Mouse (Mus musculus) neural tube, embryonic 11.5 days (tissue): ENCODE results near the gene Srgap2. TPM values are rescaled to one million over a fixed set of nuclear protein-coding genes. Genes with fewer than 3 reads are reported as not detected.

Experiments
- ATAC-seq: fragments of 200-750 bp; cut with Nextera tagmentation; 2 replicates; pipeline ENCODE4 v1.8.0; 2017; ENCODE audit warnings: moderate number of reproducible peaks, mild to moderate bottlenecking, moderate TSS enrichment, moderate library complexity; ENCODE audit not compliant: insufficient read depth, low FRiP score, low TSS enrichment
- DNase-seq: peaks from one replicate; pipeline ENCODE4 v3.0.0-alpha.2; 2015; ENCODE audit warnings: low spot score
- H3K27ac ChIP-seq: fragments of 300-500 bp; sonication (generic); 2 replicates; pipeline ENCODE4 v1.5.1; 2014; ENCODE audit warnings: low read depth, mild to moderate bottlenecking, low read length
- H3K27me3 ChIP-seq: fragments of 300-500 bp; sonication (generic); 2 replicates; pipeline ENCODE4 v1.6.1; 2014; ENCODE audit warnings: mild to moderate bottlenecking, low read length, mixed read lengths; ENCODE audit not compliant: control insufficient read depth, insufficient read depth
- H3K36me3 ChIP-seq: fragments of 300-500 bp; sonication (generic); 2 replicates; pipeline ENCODE4 v1.6.1; 2014; ENCODE audit warnings: mild to moderate bottlenecking, low read length, moderate library complexity, mixed read lengths; ENCODE audit not compliant: control insufficient read depth, insufficient read depth
- H3K4me1 ChIP-seq: fragments of 300-500 bp; sonication (generic); 2 replicates; pipeline ENCODE4 v1.6.1; 2014; ENCODE audit warnings: low read length, mixed read lengths; ENCODE audit not compliant: control insufficient read depth, insufficient read depth
- H3K4me2 ChIP-seq: fragments of 300-500 bp; sonication (generic); 2 replicates; pipeline ENCODE4 v1.6.1; 2014; ENCODE audit warnings: low read depth, mild to moderate bottlenecking, moderate library complexity
- H3K4me3 ChIP-seq: fragments of 300-500 bp; sonication (generic); 2 replicates; pipeline ENCODE4 v1.5.1; 2014; ENCODE audit warnings: low read depth, low read length
- H3K9ac ChIP-seq: fragments of 300-500 bp; sonication (generic); 2 replicates; pipeline ENCODE4 v1.6.1; 2014; ENCODE audit warnings: mild to moderate bottlenecking, low read length
- H3K9me3 ChIP-seq: fragments of 300-500 bp; sonication (generic); 2 replicates; pipeline ENCODE4 v1.6.1; 2016; ENCODE audit warnings: low read length; ENCODE audit not compliant: control insufficient read depth
- WGBS: fragments of 180-500 bp; shearing (Covaris S2); extraction: QIAGEN DNeasy Blood & Tissue Kit; methylation state at CpG from one replicate; pipeline ENCODE4 v1.1.7; 2014; 5-methylcytosine and 5-hydroxymethylcytosine counted together
- polyA plus RNA-seq: library from polyadenylated mRNA; unstranded; fragments of >200 nt; fragmentation: Nextera tagmentation; extraction: Ambion mirVana; gene quantifications from 2 replicates; pipeline ENCODE4 v1.2.1, GENCODE M21; 2014

The Srgap2 gene
- polyA plus RNA-seq, 1 experiment from 2014 or later = 15.2 TPM

- no peaks in the 10 kb centered on the region for H3K4me1 ChIP-seq
- no peak overlapping the region for H3K9ac ChIP-seq
- DNase-seq (no peak), ATAC-seq (no peak)
- H3K4me3 ChIP-seq = no peak overlapping the region
- H3K27me3 ChIP-seq = no peaks in the 10 kb centered on the region
- H3K4me2 ChIP-seq = no peak overlapping the region
- no peaks in the 10 kb centered on the region for H3K9me3 ChIP-seq
- 64% methylated on average over 2 of the region's 2 CpGs for whole genome bisulfite sequencing
- H3K36me3 ChIP-seq = peaks cover 3% of the 10 kb centered on the region; the same call in 1 of the 2 replicates
- H3K27ac ChIP-seq = no peak overlapping the region
Observed at GRCm38 (mm10) chr1:131351436-131351835, 175.7 kb downstream of the Srgap2 start.

- no peak for ATAC-seq
- no peak overlapping the region for H3K4me3 ChIP-seq
- H3K4me2 ChIP-seq = no peak overlapping the region
- H3K9me3 ChIP-seq = no peaks in the 10 kb centered on the region
- DNase-seq = no peak
- peaks cover 3% of the 10 kb centered on the region; the same call in 1 of the 2 replicates for H3K36me3 ChIP-seq
- no peak overlapping the region for H3K9ac ChIP-seq
- H3K27ac ChIP-seq = no peak overlapping the region
- no peaks in the 10 kb centered on the region for H3K4me1 ChIP-seq
- WGBS = 79% methylated on average over 1 of the region's 1 CpGs
- no peaks in the 10 kb centered on the region for H3K27me3 ChIP-seq
Observed at GRCm38 (mm10) chr1:131349993-131350510, 177.1 kb downstream of the Srgap2 start.

- ATAC-seq = no peak
- H3K4me3 ChIP-seq = no peak overlapping the region
Observed at GRCm38 (mm10) chr1:131347708-131348107, 179.4 kb downstream of the Srgap2 start.

GRCm38 (mm10) chr1:131346916-131347555 lies 180.1 kb downstream of the Srgap2 start:
- no peak for ATAC-seq
- 76% methylated on average over 1 of the region's 1 CpGs for whole genome bisulfite sequencing
- no peak overlapping the region for H3K4me2 ChIP-seq
- no peak for DNase-seq
- H3K27ac ChIP-seq = no peak overlapping the region
- peaks cover 3% of the 10 kb centered on the region; the same call in 1 of the 2 replicates for H3K36me3 ChIP-seq
- no peak overlapping the region for H3K9ac ChIP-seq
- H3K4me3 ChIP-seq = no peak overlapping the region
- no peaks in the 10 kb centered on the region for H3K9me3 ChIP-seq
- no peaks in the 10 kb centered on the region for H3K27me3 ChIP-seq
- no peaks in the 10 kb centered on the region for H3K4me1 ChIP-seq

More at GRCm38 (mm10) chr1:131347708-131348107, 179.4 kb downstream of the Srgap2 start:
- peaks cover 3% of the 10 kb centered on the region; the same call in 1 of the 2 replicates for H3K36me3 ChIP-seq
- WGBS = 73% methylated on average over 2 of the region's 2 CpGs
- H3K27ac ChIP-seq = no peak overlapping the region
- no peaks in the 10 kb centered on the region for H3K27me3 ChIP-seq
- no peak overlapping the region for H3K4me2 ChIP-seq
- no peaks in the 10 kb centered on the region for H3K9me3 ChIP-seq
- no peak for DNase-seq
- no peak overlapping the region for H3K9ac ChIP-seq
- no peaks in the 10 kb centered on the region for H3K4me1 ChIP-seq

- Histone ChIP-seq H3K9me3 (no peaks in the 10 kb centered on the region), H3K36me3 (peaks cover 3% of the 10 kb centered on the region; the same call in 1 of the 2 replicates), H3K4me1 (no peaks in the 10 kb centered on the region), H3K27ac (no peak overlapping the region), H3K27me3 (no peaks in the 10 kb centered on the region), H3K4me3 (no peak overlapping the region), H3K9ac (no peak overlapping the region), H3K4me2 (no peak overlapping the region)
- 88% methylated on average over 5 of the region's 5 CpGs for WGBS
- DNase-seq (no peak), ATAC-seq (no peak)
Observed at GRCm38 (mm10) chr1:131345422-131346419, 181.4 kb downstream of the Srgap2 start.

GRCm38 (mm10) chr1:131344691-131345090 lies 182.5 kb downstream of the Srgap2 start:
- Histone ChIP-seq H3K9me3 (no peaks in the 10 kb centered on the region), H3K4me3 (no peak overlapping the region), H3K27ac (no peak overlapping the region), H3K4me1 (no peaks in the 10 kb centered on the region), H3K27me3 (no peaks in the 10 kb centered on the region), H3K36me3 (peaks cover 3% of the 10 kb centered on the region; the same call in 1 of the 2 replicates), H3K4me2 (no peak overlapping the region), H3K9ac (no peak overlapping the region)
- 91% methylated on average over 2 of the region's 2 CpGs for WGBS
- DNase-seq = no peak
- no peak for ATAC-seq

GRCm38 (mm10) chr1:131336017-131336416 lies 191.1 kb downstream of the Srgap2 start:
- DNase-seq (no peak), ATAC-seq (no peak)
- H3K4me1 ChIP-seq = no peaks in the 10 kb centered on the region
- H3K4me3 ChIP-seq = no peak overlapping the region
- H3K27ac ChIP-seq = no peak overlapping the region
- H3K9ac ChIP-seq = no peak overlapping the region
- WGBS = 81% methylated on average over 5 of the region's 5 CpGs
- H3K27me3 ChIP-seq = no peaks in the 10 kb centered on the region
- H3K36me3 ChIP-seq = no peaks in the 10 kb centered on the region
- H3K4me2 ChIP-seq = no peak overlapping the region
- H3K9me3 ChIP-seq = no peaks in the 10 kb centered on the region

- Histone ChIP-seq H3K9ac (no peak overlapping the region), H3K4me1 (no peaks in the 10 kb centered on the region), H3K36me3 (no peaks in the 10 kb centered on the region), H3K27ac (no peak overlapping the region), H3K27me3 (no peaks in the 10 kb centered on the region), H3K4me3 (no peak overlapping the region), H3K9me3 (no peaks in the 10 kb centered on the region), H3K4me2 (no peak overlapping the region)
- DNase-seq (peak; percentile 36), ATAC-seq (no peak)
- WGBS = 71% methylated on average over 3 of the region's 3 CpGs
Observed at GRCm38 (mm10) chr1:131335604-131336003, 191.5 kb downstream of the Srgap2 start.
